Mouse (Mus musculus) limb, embryonic 14.5 days (tissue): ENCODE data around the gene Sema5b. TPM values are rescaled to one million over a fixed set of nuclear protein-coding genes. Genes with fewer than 3 reads are reported as not detected.

Source experiments
- ATAC-seq: fragments of 200-750 bp; cut with Nextera tagmentation; 2 replicates; pipeline ENCODE4 v1.8.0; 2017; ENCODE audit warnings: low read depth, moderate number of reproducible peaks, moderate TSS enrichment; ENCODE audit not compliant: low FRiP score
- DNase-seq: peaks from one replicate; pipeline ENCODE4 v3.0.0-alpha.2; 2015; ENCODE audit warnings: low spot score
- H3K27ac ChIP-seq: fragments of 300-500 bp; sonication (generic); replicated peaks from 2 replicates; pipeline ENCODE4 v1.5.1; 2014; ENCODE audit warnings: low read depth, mild to moderate bottlenecking, low read length, moderate library complexity, mixed read lengths
- H3K27me3 ChIP-seq: fragments of 300-500 bp; sonication (generic); 2 replicates; pipeline ENCODE4 v1.6.1; 2014; ENCODE audit warnings: low read length, mixed read lengths; ENCODE audit not compliant: control insufficient read depth, insufficient read depth
- H3K36me3 ChIP-seq: fragments of 300-500 bp; sonication (generic); 2 replicates; pipeline ENCODE4 v1.6.1; 2014; ENCODE audit warnings: mild to moderate bottlenecking, low read length, moderate library complexity, mixed read lengths; ENCODE audit not compliant: control insufficient read depth, insufficient read depth
- H3K4me1 ChIP-seq: fragments of 300-500 bp; sonication (generic); 2 replicates; pipeline ENCODE4 v1.6.1; 2014; ENCODE audit warnings: antibody characterized with exemption, low read length, mixed read lengths; ENCODE audit not compliant: control insufficient read depth, insufficient read depth
- H3K4me2 ChIP-seq: fragments of 300-500 bp; sonication (generic); replicated peaks from 2 replicates; pipeline ENCODE4 v1.6.1; 2014; ENCODE audit warnings: low read depth, mild to moderate bottlenecking, low read length, moderate library complexity; ENCODE audit not compliant: severe bottlenecking
- H3K4me3 ChIP-seq: fragments of 300-500 bp; sonication (generic); replicated peaks from 2 replicates; pipeline ENCODE4 v1.5.1; 2014; ENCODE audit warnings: low read length
- H3K9ac ChIP-seq: fragments of 300-500 bp; sonication (generic); 2 replicates; pipeline ENCODE4 v1.6.1; 2014; ENCODE audit warnings: mild to moderate bottlenecking, low read depth, low read length, moderate library complexity; ENCODE audit not compliant: severe bottlenecking
- H3K9me3 ChIP-seq: fragments of 300-500 bp; sonication (generic); 2 replicates; pipeline ENCODE4 v1.6.1; 2016; ENCODE audit warnings: low read length; ENCODE audit not compliant: control insufficient read depth
- POLR2A ChIP-seq: fragments of 200-500 bp; IDR thresholded peaks from 2 replicates; pipeline ENCODE4 v1.8.0; 2012; ENCODE audit warnings: inconsistent platforms, mild to moderate bottlenecking, moderate library complexity, borderline replicate concordance; ENCODE audit not compliant: insufficient read depth, insufficient read length; ENCODE audit errors: extremely low read depth
- WGBS: fragments of 180-500 bp; shearing (Covaris S2); extraction: QIAGEN DNeasy Blood & Tissue Kit; methylation state at CpG from one replicate; pipeline ENCODE4 v1.1.7; 2014; 5-methylcytosine and 5-hydroxymethylcytosine counted together
- polyA plus RNA-seq, 2 experiments: library from polyadenylated mRNA; depleted of rRNA in 1 of 2; stranded (reverse) in 1 of 2; unstranded in 1 of 2; fragments of >200 nt; fragmentation: Nextera tagmentation in 1 of 2; extraction: Ambion mirVana in 1 of 2; gene quantifications; 2 replicates each; pipeline versions ENCODE4 v1.2.1 to v1.2.3; 2012 to 2014

Sema5b gene
- polyA plus RNA-seq, 2 experiments, result 4.2 to 17.4 TPM

- H3K9ac ChIP-seq, result no peak overlapping the region
- ATAC-seq (no peak), DNase-seq (no peak)
- H3K36me3 ChIP-seq, result no peaks in the 10 kb centered on the region
- no peak overlapping the region for H3K4me3 ChIP-seq
- no peak for TF ChIP-seq POLR2A
- no peaks in the 10 kb centered on the region for H3K4me1 ChIP-seq
- H3K27ac ChIP-seq, result no peak overlapping the region
- H3K9me3 ChIP-seq, result no peaks in the 10 kb centered on the region
- 89% methylated on average over 4 of the region's 4 CpGs for WGBS
- no peaks in the 10 kb centered on the region for H3K27me3 ChIP-seq
- no peak overlapping the region for H3K4me2 ChIP-seq
Measured at GRCm38 (mm10) chr16:35505786-35506185, 35.2 kb upstream of the Sema5b start.

GRCm38 (mm10) chr16:35508581-35508980 is 32.4 kb upstream of the Sema5b start:
- Histone ChIP-seq H3K4me1 (no peaks in the 10 kb centered on the region), H3K9me3 (no peaks in the 10 kb centered on the region), H3K4me2 (no peak overlapping the region), H3K27ac (no peak overlapping the region), H3K36me3 (no peaks in the 10 kb centered on the region), H3K4me3 (no peak overlapping the region), H3K27me3 (no peaks in the 10 kb centered on the region), H3K9ac (no peak overlapping the region)
- DNase-seq (no peak), ATAC-seq (no peak)
- 86% methylated on average over 6 of the region's 6 CpGs for WGBS
- no peak for TF ChIP-seq POLR2A

- Histone ChIP-seq H3K9me3 (no peaks in the 10 kb centered on the region), H3K4me1 (no peaks in the 10 kb centered on the region), H3K27ac (no peak overlapping the region), H3K27me3 (no peaks in the 10 kb centered on the region), H3K9ac (no peak overlapping the region), H3K4me2 (no peak overlapping the region), H3K36me3 (no peaks in the 10 kb centered on the region), H3K4me3 (no peak overlapping the region)
- WGBS, result 42% methylated on average over 11 of the region's 11 CpGs
- no peak for TF ChIP-seq POLR2A
- ATAC-seq (no peak), DNase-seq (no peak)
Measured at GRCm38 (mm10) chr16:35509331-35510070, 31.4 kb upstream of the Sema5b start.

DNA sequence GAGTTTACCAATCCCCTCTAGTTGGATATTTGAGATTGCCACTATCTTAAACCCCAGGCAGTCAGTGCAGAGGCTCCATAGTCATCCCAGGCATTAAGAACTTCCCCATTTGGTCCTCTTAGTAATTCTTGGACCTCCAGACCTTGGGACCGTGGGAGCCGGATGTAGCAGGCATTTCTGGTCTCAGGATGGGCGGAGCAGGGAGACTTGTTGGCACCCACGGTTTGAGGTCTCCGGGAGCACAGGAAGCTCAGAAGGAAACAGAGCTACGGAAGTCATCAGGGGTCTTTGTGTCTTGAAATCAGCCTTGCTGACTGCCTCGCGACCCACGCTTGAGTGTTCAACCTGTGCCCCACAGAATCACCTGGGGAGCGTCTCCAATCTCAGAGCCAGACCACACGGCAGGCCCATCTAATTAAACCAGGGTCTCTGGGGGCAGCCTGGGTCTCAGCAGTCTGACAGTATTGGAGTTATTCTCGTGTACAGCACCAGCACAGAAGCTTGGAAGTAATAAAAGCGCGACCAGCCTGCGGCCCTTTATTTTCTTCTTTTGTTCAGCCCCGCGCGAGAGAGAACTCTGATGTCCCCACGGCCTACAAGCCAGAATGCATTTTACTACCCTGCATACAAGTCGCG is 24.9 kb upstream of the Sema5b start:
- H3K9ac ChIP-seq, result no peak overlapping the region
- DNase-seq (no peak), ATAC-seq (no peak)
- H3K4me2 ChIP-seq, result no peak overlapping the region
- H3K27ac ChIP-seq, result no peak overlapping the region
- H3K9me3 ChIP-seq, result no peaks in the 10 kb centered on the region
- peaks cover 18% of the 10 kb centered on the region; the same call in 1 of the 2 replicates for H3K4me1 ChIP-seq
- no peak for TF ChIP-seq POLR2A
- H3K36me3 ChIP-seq, result no peaks in the 10 kb centered on the region
- no peak overlapping the region for H3K4me3 ChIP-seq
- 43% methylated on average over 21 of the region's 21 CpGs for WGBS
- no peaks in the 10 kb centered on the region for H3K27me3 ChIP-seq

- Histone ChIP-seq H3K4me3 (no peak overlapping the region), H3K9ac (0 out of 2 replicates have a peak overlapping the region, but pooled peaks have one; percentile 6), H3K4me1 (peaks cover 18% of the 10 kb centered on the region; the same call in 1 of the 2 replicates), H3K9me3 (no peaks in the 10 kb centered on the region), H3K27ac (no peak overlapping the region), H3K36me3 (no peaks in the 10 kb centered on the region), H3K4me2 (peak overlapping the region; percentile 18; the same call in 1 of the 2 replicates), H3K27me3 (no peaks in the 10 kb centered on the region)
- DNase-seq (no peak), ATAC-seq (no peak)
- WGBS, result 40% methylated on average over 23 of the region's 23 CpGs
- no peak for TF ChIP-seq POLR2A
Measured at GRCm38 (mm10) chr16:35517976-35518951, 22.7 kb upstream of the Sema5b start.
